ENCODE assay signal across 19 mouse cellular contexts in genomic region chr4:124840998-124841397, GRCm38 (mm10). TPM values are rescaled to one million over a fixed set of nuclear protein-coding genes. Genes with fewer than 3 reads are reported as not detected.
DNase-seq lines count a peak whose midpoint lies in the region; ATAC-seq and TF ChIP-seq lines count a peak whose summit lies in the region.
"Had no signal": no experiment of that assay in that cellular context is flagged by ENCODE, and none has a peak within 500 bp of the region (broad histone marks: within the 10 kb centered on the region; RNA-seq: fewer than 3 reads in every experiment).

No protein-coding gene starts in this region.

- DNase-seq in forebrain, postnatal 0 days, result no peak
- DNase-seq in liver, postnatal 0 days, result no peak
- no peak for DNase-seq in liver, embryonic 11.5 days (ENCODE audit: low spot score)
- DNase-seq in CD4-positive helper T cell, adult 2 months (ENCODE audit: low read depth, low spot score), result peak; percentile 21
- DNase-seq in T-cell, adult 2 months (ENCODE audit: low spot score), result no peak
- no peak for DNase-seq in right cerebral cortex, adult 18-20 months
- DNase-seq: cerebellum, adult 2 months; heart, adult 18-20 months; heart, postnatal 14 days; layer of hippocampus, adult 9-11 months; lung, adult 18-20 months; thymus, adult 18-20 months had no signal

- H3K9me3 ChIP-seq in forebrain, postnatal 0 days (ENCODE audit: low read length), result no peaks in the 10 kb centered on the region
- H3K9me3 ChIP-seq in forebrain, embryonic 15.5 days, result no peaks in the 10 kb centered on the region
- no peaks in the 10 kb centered on the region for H3K9me3 ChIP-seq in liver, postnatal 0 days (ENCODE audit: low read length)
- no peaks in the 10 kb centered on the region for H3K9me3 ChIP-seq in liver, embryonic 11.5 days (ENCODE audit: control insufficient read depth, low read length)
- H3K9me3 ChIP-seq: hindbrain, embryonic 15.5 days had no signal

- H3K36me3 ChIP-seq in forebrain, postnatal 0 days (ENCODE audit: insufficient read depth), result peaks cover 41% of the 10 kb centered on the region
- H3K36me3 ChIP-seq in forebrain, embryonic 15.5 days, result peaks cover 37% of the 10 kb centered on the region
- H3K36me3 ChIP-seq in liver, postnatal 0 days (replicated peaks; ENCODE audit: insufficient read depth, low read length), result peaks cover 41% of the 10 kb centered on the region
- H3K36me3 ChIP-seq in liver, embryonic 11.5 days (ENCODE audit: control insufficient read depth, insufficient read depth, low read length), result peaks cover 37% of the 10 kb centered on the region

- no peak for ATAC-seq in forebrain, postnatal 0 days
- no peak for ATAC-seq in forebrain, embryonic 15.5 days (replicated peaks)
- no peak for ATAC-seq in liver, postnatal 0 days
- no peak for ATAC-seq in liver, embryonic 11.5 days (replicated peaks; ENCODE audit: low FRiP score)

- WGBS in forebrain, postnatal 0 days, result 95% methylated on average over 1 of the region's 1 CpGs
- 97% methylated on average over 1 of the region's 1 CpGs for WGBS in forebrain, embryonic 15.5 days
- 97% methylated on average over 1 of the region's 1 CpGs for WGBS in liver, postnatal 0 days (ENCODE audit: insufficient replicate concordance)
- 93% methylated on average over 1 of the region's 1 CpGs for WGBS in liver, embryonic 11.5 days
- WGBS in bone marrow, adult 2 months, result 100% methylated on average over 1 of the region's 1 CpGs

- peak; percentile 20; the same call in 1 of the 2 replicates for TF ChIP-seq CTCF in forebrain, postnatal 0 days (IDR thresholded peaks at IDR 0.05; ENCODE audit: low read depth)
- peak; percentile 44 for TF ChIP-seq CTCF in liver, postnatal 0 days (IDR thresholded peaks at IDR 0.05; ENCODE audit: low read depth)
- TF ChIP-seq CTCF in bone marrow, adult 2 months (IDR thresholded peaks at IDR 0.05; ENCODE audit: control insufficient read depth, insufficient read depth, low read length), result peak; percentile 33; the same call in 1 of the 2 replicates

- no peak overlapping the region for H3K4me3 ChIP-seq in forebrain, postnatal 0 days (ENCODE audit: low read depth, low read length)
- no peak overlapping the region for H3K4me3 ChIP-seq in forebrain, embryonic 15.5 days
- H3K4me3 ChIP-seq in liver, postnatal 0 days (ENCODE audit: low read depth, low read length), result no peak overlapping the region
- no peak overlapping the region for H3K4me3 ChIP-seq in liver, embryonic 11.5 days (ENCODE audit: low read depth, low read length)
- H3K4me3 ChIP-seq in bone marrow, adult 2 months (replicated peaks; ENCODE audit: control insufficient read depth, low read depth, low read length), result no peak overlapping the region
- H3K4me3 ChIP-seq: hindbrain, embryonic 15.5 days; kidney, embryonic 15.5 days; megakaryocyte, embryonic 14.5 days had no signal

- H3K27me3 ChIP-seq in forebrain, postnatal 0 days (ENCODE audit: insufficient read depth, low read length), result no peaks in the 10 kb centered on the region
- no peaks in the 10 kb centered on the region for H3K27me3 ChIP-seq in forebrain, embryonic 15.5 days
- no peaks in the 10 kb centered on the region for H3K27me3 ChIP-seq in liver, postnatal 0 days (ENCODE audit: insufficient read depth, low read length)
- H3K27me3 ChIP-seq in liver, embryonic 11.5 days (replicated peaks; ENCODE audit: control insufficient read depth, insufficient read depth, low read length), result no peaks in the 10 kb centered on the region
- H3K27me3 ChIP-seq: hindbrain, embryonic 15.5 days; kidney, embryonic 15.5 days; megakaryocyte, embryonic 14.5 days had no signal

- no peaks in the 10 kb centered on the region for H3K4me1 ChIP-seq in forebrain, postnatal 0 days (ENCODE audit: insufficient read depth)
- peaks cover 3% of the 10 kb centered on the region; the same call in 1 of the 2 replicates for H3K4me1 ChIP-seq in forebrain, embryonic 15.5 days
- H3K4me1 ChIP-seq in liver, postnatal 0 days (ENCODE audit: insufficient read depth), result no peaks in the 10 kb centered on the region
- no peaks in the 10 kb centered on the region for H3K4me1 ChIP-seq in liver, embryonic 11.5 days (replicated peaks; ENCODE audit: control insufficient read depth, insufficient read depth, low read length)
- no peaks in the 10 kb centered on the region for H3K4me1 ChIP-seq in bone marrow, adult 2 months (ENCODE audit: control insufficient read depth, insufficient read depth, low read length)
- H3K4me1 ChIP-seq: hindbrain, embryonic 15.5 days; kidney, embryonic 15.5 days had no signal

- no peak overlapping the region for H3K4me2 ChIP-seq in forebrain, postnatal 0 days (ENCODE audit: low read depth)
- H3K4me2 ChIP-seq in forebrain, embryonic 15.5 days (replicated peaks), result no peak overlapping the region
- H3K4me2 ChIP-seq in liver, postnatal 0 days (ENCODE audit: low read depth, low read length), result no peak overlapping the region
- H3K4me2 ChIP-seq in liver, embryonic 11.5 days, result no peak overlapping the region
- H3K4me2 ChIP-seq: hindbrain, embryonic 15.5 days; kidney, embryonic 15.5 days had no signal

- H3K9ac ChIP-seq in forebrain, postnatal 0 days, result no peak overlapping the region
- no peak overlapping the region for H3K9ac ChIP-seq in forebrain, embryonic 15.5 days (replicated peaks)
- no peak overlapping the region for H3K9ac ChIP-seq in liver, postnatal 0 days (replicated peaks)
- H3K9ac ChIP-seq in liver, embryonic 11.5 days (ENCODE audit: low read depth, low read length), result no peak overlapping the region
- H3K9ac ChIP-seq: hindbrain, embryonic 15.5 days; kidney, embryonic 15.5 days had no signal

- TF ChIP-seq POLR2A in bone marrow, adult 2 months (IDR thresholded peaks at IDR 0.05; ENCODE audit: borderline replicate concordance, control insufficient read depth, low read depth, low read length), result no peak

- H3K27ac ChIP-seq in forebrain, postnatal 0 days (ENCODE audit: low read depth, low read length), result no peak overlapping the region
- no peak overlapping the region for H3K27ac ChIP-seq in forebrain, embryonic 15.5 days (replicated peaks)
- H3K27ac ChIP-seq in liver, postnatal 0 days (ENCODE audit: low read depth), result no peak overlapping the region
- H3K27ac ChIP-seq in liver, embryonic 11.5 days (ENCODE audit: low read depth, low read length), result no peak overlapping the region
- no peak overlapping the region for H3K27ac ChIP-seq in bone marrow, adult 2 months (ENCODE audit: control insufficient read depth, insufficient read depth, low read depth, low read length, poor library complexity)
- H3K27ac ChIP-seq: hindbrain, embryonic 15.5 days; kidney, embryonic 15.5 days had no signal

- TF ChIP-seq EP300 in liver, postnatal 0 days (IDR thresholded peaks at IDR 0.05; ENCODE audit: low read depth), result no peak

RNA-seq across cellular contexts. Expression of gene Yrdc, which starts 9.5 kb away (rescaled TPM):
- total RNA-seq in forebrain, postnatal 0 days (2014; rRNA removed), result 81.7 and 82.2 TPM in 2 replicates
- 67.3 and 70.5 TPM in 2 replicates for polyA plus RNA-seq in forebrain, postnatal 0 days (2015; fragmentation: Nextera tagmentation; extraction: Ambion mirVana)
- 51.1 and 59.3 TPM in 2 replicates for polyA plus RNA-seq in forebrain, embryonic 15.5 days (2015; fragmentation: Nextera tagmentation; extraction: Ambion mirVana)
- polyA plus RNA-seq in liver, postnatal 0 days (2015; fragmentation: Nextera tagmentation; extraction: Ambion mirVana), result 15.4 and 18.4 TPM in 2 replicates
- 43.5 and 49.2 TPM in 2 replicates for polyA plus RNA-seq in liver, embryonic 11.5 days (2014; fragmentation: Nextera tagmentation; extraction: Ambion mirVana)
- 22.8 and 27.6 TPM in 2 replicates for polyA plus RNA-seq in bone marrow, adult 2 months (2011; ENCODE audit: insufficient read depth, insufficient read length, low replicate concordance, missing spikeins)

RNA-seq across cellular contexts. Expression of gene 1110065P20Rik, which starts 10.0 kb away (rescaled TPM):
- 144 and 167 TPM in 2 replicates for total RNA-seq in forebrain, postnatal 0 days (2014; rRNA removed)
- polyA plus RNA-seq in forebrain, postnatal 0 days (2015; fragmentation: Nextera tagmentation; extraction: Ambion mirVana), result 141 and 162 TPM in 2 replicates
- polyA plus RNA-seq in forebrain, embryonic 15.5 days (2015; fragmentation: Nextera tagmentation; extraction: Ambion mirVana), result 81.3 and 86.1 TPM in 2 replicates
- 19.1 and 23.8 TPM in 2 replicates for polyA plus RNA-seq in liver, postnatal 0 days (2015; fragmentation: Nextera tagmentation; extraction: Ambion mirVana)
- polyA plus RNA-seq in liver, embryonic 11.5 days (2014; fragmentation: Nextera tagmentation; extraction: Ambion mirVana), result 25.5 and 26.2 TPM in 2 replicates
- 7.8 and 12.3 TPM in 2 replicates for polyA plus RNA-seq in bone marrow, adult 2 months (2011; ENCODE audit: insufficient read depth, insufficient read length, low replicate concordance, missing spikeins)

RNA-seq across cellular contexts. Expression of gene Maneal, which starts 21.0 kb away (rescaled TPM):
- 35.7 and 41.7 TPM in 2 replicates for total RNA-seq in forebrain, postnatal 0 days (2014; rRNA removed)
- 8.4 and 9.4 TPM in 2 replicates for polyA plus RNA-seq in forebrain, postnatal 0 days (2015; fragmentation: Nextera tagmentation; extraction: Ambion mirVana)
- polyA plus RNA-seq in forebrain, embryonic 15.5 days (2015; fragmentation: Nextera tagmentation; extraction: Ambion mirVana), result 9.3 and 10.2 TPM in 2 replicates
- not detected in 2 replicates for polyA plus RNA-seq in liver, postnatal 0 days (2015; fragmentation: Nextera tagmentation; extraction: Ambion mirVana)
- 0.18 and 0.23 TPM in 2 replicates for polyA plus RNA-seq in liver, embryonic 11.5 days (2014; fragmentation: Nextera tagmentation; extraction: Ambion mirVana)
- not detected in 2 replicates for polyA plus RNA-seq in bone marrow, adult 2 months (2011; ENCODE audit: insufficient read depth, insufficient read length, low replicate concordance, missing spikeins)

RNA-seq across cellular contexts. Expression of gene Mtf1, which starts 39.1 kb away (rescaled TPM):
- total RNA-seq in forebrain, postnatal 0 days (2014; rRNA removed), result 12.1 and 15.6 TPM in 2 replicates
- polyA plus RNA-seq in forebrain, postnatal 0 days (2015; fragmentation: Nextera tagmentation; extraction: Ambion mirVana), result 24.4 and 30.7 TPM in 2 replicates
- polyA plus RNA-seq in forebrain, embryonic 15.5 days (2015; fragmentation: Nextera tagmentation; extraction: Ambion mirVana), result 12.1 and 13.8 TPM in 2 replicates
- polyA plus RNA-seq in liver, postnatal 0 days (2015; fragmentation: Nextera tagmentation; extraction: Ambion mirVana), result 9.1 and 9.8 TPM in 2 replicates
- polyA plus RNA-seq in liver, embryonic 11.5 days (2014; fragmentation: Nextera tagmentation; extraction: Ambion mirVana), result 21.2 and 24.2 TPM in 2 replicates
- 12.5 and 13.4 TPM in 2 replicates for polyA plus RNA-seq in bone marrow, adult 2 months (2011; ENCODE audit: insufficient read depth, insufficient read length, low replicate concordance, missing spikeins)

RNA-seq across cellular contexts. Expression of gene Epha10, which starts 39.7 kb away (rescaled TPM):
- total RNA-seq in forebrain, postnatal 0 days (2014; rRNA removed), result 9.6 and 10.2 TPM in 2 replicates
- 2.0 and 4.0 TPM in 2 replicates for polyA plus RNA-seq in forebrain, postnatal 0 days (2015; fragmentation: Nextera tagmentation; extraction: Ambion mirVana)
- 1.3 and 1.4 TPM in 2 replicates for polyA plus RNA-seq in forebrain, embryonic 15.5 days (2015; fragmentation: Nextera tagmentation; extraction: Ambion mirVana)
- 0.04 TPM in 1 of 2 replicates, not detected in the other for polyA plus RNA-seq in liver, postnatal 0 days (2015; fragmentation: Nextera tagmentation; extraction: Ambion mirVana)
- 0.08 TPM in 1 of 2 replicates, not detected in the other for polyA plus RNA-seq in liver, embryonic 11.5 days (2014; fragmentation: Nextera tagmentation; extraction: Ambion mirVana)
- not detected in 2 replicates for polyA plus RNA-seq in bone marrow, adult 2 months (2011; ENCODE audit: insufficient read depth, insufficient read length, low replicate concordance, missing spikeins)
- total RNA-seq: heart, adult 18-20 months; heart, postnatal 14 days; monocyte, adult 5-6 weeks had no signal
- polyA plus RNA-seq: spleen, adult 2 months had no signal
